Mouse (Mus musculus) hindbrain, embryonic 13.5 days (tissue): ENCODE measurements at regions not wholly inside any gene's neighbourhood (a gene's known extent, or its start where the extent isn't known, plus 50 kb on each side); places are given as distances from the start of the nearest gene placed in this dataset.

Source experiments
- ATAC-seq: fragments of 200-750 bp; cut with Nextera tagmentation; 2 replicates; pipeline ENCODE4 v1.8.0; 2017; ENCODE audit warnings: moderate TSS enrichment; ENCODE audit not compliant: low FRiP score
- H3K27ac ChIP-seq: fragments of 300-500 bp; sonication (generic); 2 replicates; pipeline ENCODE4 v1.5.1; 2015; ENCODE audit warnings: inconsistent platforms, mild to moderate bottlenecking, moderate library complexity
- H3K27me3 ChIP-seq: fragments of 300-500 bp; sonication (generic); 2 replicates; pipeline ENCODE4 v1.6.1; 2015; ENCODE audit warnings: mild to moderate bottlenecking, inconsistent platforms
- H3K36me3 ChIP-seq: fragments of 300-500 bp; sonication (generic); 2 replicates; pipeline ENCODE4 v1.6.1; 2015; ENCODE audit warnings: mild to moderate bottlenecking, inconsistent platforms
- H3K4me1 ChIP-seq: fragments of 300-500 bp; sonication (generic); replicated peaks from 2 replicates; pipeline ENCODE4 v1.6.1; 2015; ENCODE audit warnings: inconsistent platforms
- H3K4me2 ChIP-seq: fragments of 300-500 bp; sonication (generic); 2 replicates; pipeline ENCODE4 v1.6.1; 2015; ENCODE audit warnings: inconsistent platforms, mild to moderate bottlenecking, moderate library complexity
- H3K4me3 ChIP-seq: fragments of 300-500 bp; sonication (generic); 2 replicates; pipeline ENCODE4 v1.5.1; 2015; ENCODE audit warnings: mild to moderate bottlenecking, inconsistent platforms
- H3K9ac ChIP-seq: fragments of 300-500 bp; sonication (generic); 2 replicates; pipeline ENCODE4 v1.6.1; 2015; ENCODE audit warnings: mild to moderate bottlenecking, inconsistent platforms
- H3K9me3 ChIP-seq: fragments of 300-500 bp; sonication (generic); 2 replicates; pipeline ENCODE4 v1.6.1; 2016; ENCODE audit warnings: inconsistent platforms
- WGBS: fragments of 180-500 bp; shearing (Covaris S2); methylation state at CpG from one replicate; pipeline ENCODE4 v1.1.7; 2015; 5-methylcytosine and 5-hydroxymethylcytosine counted together

DNA sequence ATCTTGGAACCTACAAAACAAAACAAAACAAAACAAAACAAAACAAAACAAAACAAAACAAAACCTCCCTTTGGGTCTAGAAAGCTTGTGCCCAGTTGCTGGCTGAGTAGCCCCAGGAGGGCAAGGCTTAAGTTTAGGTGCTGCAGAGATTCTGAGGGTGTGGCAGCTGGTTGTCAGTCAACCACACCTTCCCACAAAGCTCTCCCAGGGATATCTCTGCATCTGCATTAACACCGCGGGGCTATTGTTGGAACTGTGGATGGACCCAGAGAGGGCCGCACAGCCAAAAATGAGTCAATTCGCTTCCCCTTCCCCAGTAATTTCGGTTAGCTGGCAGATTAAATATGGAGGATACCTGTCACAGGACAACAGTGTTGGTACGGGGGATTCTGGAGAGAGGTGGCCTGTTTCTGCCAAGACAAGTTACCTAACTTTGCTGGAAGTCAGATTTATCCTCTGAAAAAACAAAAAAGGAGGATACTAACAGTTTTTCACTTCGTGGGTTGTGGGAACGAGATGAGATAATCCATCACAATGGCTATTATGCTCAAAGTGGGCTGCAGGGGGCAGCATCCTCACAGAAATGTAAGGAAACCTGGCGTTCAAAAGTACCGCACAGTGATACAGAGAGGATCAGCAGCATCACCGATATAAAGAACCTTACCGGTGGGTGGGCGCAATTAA lies 96.7 kb downstream of the 1500009L16Rik start:
- H3K9ac ChIP-seq, result no peak overlapping the region
- 10% methylated on average over 13 of the region's 13 CpGs for WGBS

DNA sequence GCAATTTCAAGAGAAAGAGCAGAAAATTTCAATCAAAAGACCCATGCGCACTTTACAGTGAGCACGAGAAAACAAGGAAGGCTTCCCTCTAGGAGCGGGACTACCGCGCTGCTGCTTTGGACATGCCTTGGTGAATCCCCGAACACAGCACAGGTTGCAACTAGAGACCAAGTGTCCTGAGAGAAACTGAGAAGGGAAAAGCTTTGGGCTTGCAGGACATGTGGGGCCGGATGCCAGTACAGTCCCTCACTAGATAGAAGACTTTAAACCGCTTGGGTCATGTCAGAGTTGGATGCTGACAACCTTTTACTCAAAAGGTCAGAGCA lies 97.2 kb downstream of the 1500009L16Rik start:
- Histone ChIP-seq H3K4me2 (peak overlapping the region; percentile 30; the same call in 1 of the 2 replicates), H3K36me3 (no peaks in the 10 kb centered on the region), H3K4me3 (no peak overlapping the region), H3K4me1 (peaks cover 4% of the 10 kb centered on the region), H3K27ac (no peak overlapping the region), H3K9ac (no peak overlapping the region), H3K27me3 (no peaks in the 10 kb centered on the region), H3K9me3 (no peaks in the 10 kb centered on the region)
- WGBS, result 62% methylated on average over 8 of the region's 8 CpGs
- ATAC-seq, result peak; percentile 76

More for the DNA sequence above, 96.7 kb downstream of the 1500009L16Rik start:
- peak; percentile 81 for ATAC-seq
- peak overlapping the region; percentile 30 for H3K4me2 ChIP-seq
- H3K27ac ChIP-seq, result no peak overlapping the region
- H3K9me3 ChIP-seq, result no peaks in the 10 kb centered on the region
- H3K4me3 ChIP-seq, result no peak overlapping the region
- H3K36me3 ChIP-seq, result no peaks in the 10 kb centered on the region
- H3K27me3 ChIP-seq, result no peaks in the 10 kb centered on the region
- H3K4me1 ChIP-seq, result peaks cover 4% of the 10 kb centered on the region

- Histone ChIP-seq H3K4me3 (no peak overlapping the region), H3K27ac (no peak overlapping the region), H3K4me1 (peaks cover 4% of the 10 kb centered on the region), H3K4me2 (no peak overlapping the region), H3K36me3 (no peaks in the 10 kb centered on the region), H3K9ac (no peak overlapping the region), H3K27me3 (no peaks in the 10 kb centered on the region), H3K9me3 (no peaks in the 10 kb centered on the region)
- 82% methylated on average over 10 of the region's 10 CpGs for WGBS
- no peak for ATAC-seq
Observed at GRCm38 (mm10) chr10:83821089-83821488, 98.4 kb downstream of the 1500009L16Rik start.

DNA sequence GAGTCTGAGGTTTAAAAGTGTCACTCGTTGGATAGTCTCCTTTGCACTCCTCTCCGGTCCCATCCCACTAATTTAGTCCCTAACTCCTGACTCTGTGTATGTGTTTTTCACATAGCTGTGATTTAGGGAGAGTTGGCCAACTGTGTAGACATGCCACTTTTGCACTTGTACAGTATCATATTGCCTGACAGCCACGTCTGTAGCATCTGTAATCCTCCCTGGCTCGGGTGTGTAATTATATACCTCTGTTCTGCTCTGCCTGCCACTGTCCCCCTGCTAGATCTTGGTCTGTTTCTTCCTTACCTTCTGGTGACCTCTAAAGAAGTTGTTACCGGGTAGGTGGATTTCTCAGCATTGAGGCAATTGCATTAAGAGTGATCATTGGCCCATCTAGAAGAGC lies 103.4 kb downstream of the 1500009L16Rik start:
- Histone ChIP-seq H3K4me1 (no peaks in the 10 kb centered on the region), H3K4me2 (no peak overlapping the region), H3K9me3 (no peaks in the 10 kb centered on the region), H3K9ac (no peak overlapping the region), H3K27ac (no peak overlapping the region), H3K4me3 (no peak overlapping the region), H3K27me3 (no peaks in the 10 kb centered on the region), H3K36me3 (no peaks in the 10 kb centered on the region)
- WGBS, result 81% methylated on average over 5 of the region's 5 CpGs
- ATAC-seq, result no peak

GRCm38 (mm10) chr10:83836351-83836750 lies 113.7 kb downstream of the 1500009L16Rik start:
- H3K9me3 ChIP-seq, result no peaks in the 10 kb centered on the region
- no peak overlapping the region for H3K27ac ChIP-seq
- no peak overlapping the region for H3K9ac ChIP-seq
- H3K4me3 ChIP-seq, result no peak overlapping the region
- ATAC-seq, result no peak
- WGBS, result 72% methylated on average over 5 of the region's 5 CpGs
- no peaks in the 10 kb centered on the region for H3K27me3 ChIP-seq
- H3K36me3 ChIP-seq, result no peaks in the 10 kb centered on the region
- H3K4me2 ChIP-seq, result no peak overlapping the region
- H3K4me1 ChIP-seq, result no peaks in the 10 kb centered on the region

- no peaks in the 10 kb centered on the region for H3K36me3 ChIP-seq
- ATAC-seq, result no peak
- WGBS, result 82% methylated on average over 3 of the region's 3 CpGs
- no peak overlapping the region for H3K27ac ChIP-seq
- H3K4me1 ChIP-seq, result no peaks in the 10 kb centered on the region
- H3K4me3 ChIP-seq, result no peak overlapping the region
- H3K4me2 ChIP-seq, result no peak overlapping the region
- H3K27me3 ChIP-seq, result no peaks in the 10 kb centered on the region
- no peaks in the 10 kb centered on the region for H3K9me3 ChIP-seq
- no peak overlapping the region for H3K9ac ChIP-seq
Observed at GRCm38 (mm10) chr10:83840226-83840625, 117.6 kb downstream of the 1500009L16Rik start.

DNA sequence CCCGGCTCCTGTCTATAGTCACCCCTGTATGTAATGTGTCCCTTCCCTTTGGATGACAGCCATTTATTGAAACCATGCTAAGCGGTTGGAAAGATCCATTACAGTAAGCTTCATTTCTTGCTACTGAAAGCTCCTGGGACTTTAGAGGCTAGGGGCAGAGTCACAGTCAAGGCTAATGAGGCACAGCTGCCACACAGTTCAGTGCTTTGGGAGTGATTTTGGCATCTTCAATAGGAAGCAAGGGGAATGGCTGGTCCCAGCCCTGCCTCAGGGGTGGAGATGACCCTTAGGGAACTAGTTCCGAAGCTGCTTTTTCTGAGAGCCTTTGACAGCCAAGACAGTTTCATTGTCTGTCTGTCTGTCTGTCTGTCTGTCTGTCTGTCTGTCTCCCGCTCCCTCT lies 128.2 kb downstream of the 1500009L16Rik start:
- 35% methylated on average over 4 of the region's 4 CpGs for WGBS
- no peak overlapping the region for H3K9ac ChIP-seq
- peaks cover 11% of the 10 kb centered on the region for H3K4me1 ChIP-seq
- no peaks in the 10 kb centered on the region for H3K9me3 ChIP-seq
- no peak overlapping the region for H3K4me3 ChIP-seq
- no peak overlapping the region for H3K27ac ChIP-seq
- H3K4me2 ChIP-seq, result no peak overlapping the region
- ATAC-seq, result no peak
- no peaks in the 10 kb centered on the region for H3K27me3 ChIP-seq
- H3K36me3 ChIP-seq, result no peaks in the 10 kb centered on the region

GRCm38 (mm10) chr10:83852194-83852593 lies 129.5 kb downstream of the 1500009L16Rik start:
- H3K27ac ChIP-seq, result no peak overlapping the region
- no peaks in the 10 kb centered on the region for H3K27me3 ChIP-seq
- H3K4me3 ChIP-seq, result no peak overlapping the region
- ATAC-seq, result no peak
- no peak overlapping the region for H3K4me2 ChIP-seq
- no peak overlapping the region for H3K9ac ChIP-seq
- WGBS, result 73% methylated on average over 5 of the region's 5 CpGs
- no peaks in the 10 kb centered on the region for H3K36me3 ChIP-seq
- peaks cover 11% of the 10 kb centered on the region for H3K4me1 ChIP-seq
- H3K9me3 ChIP-seq, result no peaks in the 10 kb centered on the region

DNA sequence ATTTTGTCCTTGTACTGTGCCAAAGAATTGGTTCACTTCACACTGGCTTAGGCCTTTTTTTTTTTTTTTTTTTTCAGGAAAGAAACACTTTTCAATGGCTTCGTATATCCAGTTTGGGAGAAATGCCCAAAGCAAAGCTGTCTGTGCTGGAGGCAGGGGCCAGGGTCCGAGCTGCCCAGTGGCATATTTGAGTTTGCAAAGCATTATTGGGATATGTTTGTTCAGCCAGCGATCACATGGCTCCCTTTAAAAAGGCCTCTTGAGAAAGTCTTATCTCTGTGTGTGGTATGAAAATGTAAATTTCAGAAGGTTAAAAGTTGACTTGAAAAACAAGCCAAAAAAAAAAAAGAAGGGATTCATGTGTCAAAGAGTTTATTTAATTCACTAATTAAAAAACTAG lies 130.1 kb downstream of the 1500009L16Rik start:
- no peak for ATAC-seq
- Histone ChIP-seq H3K9me3 (no peaks in the 10 kb centered on the region), H3K4me2 (no peak overlapping the region), H3K27me3 (no peaks in the 10 kb centered on the region), H3K9ac (no peak overlapping the region), H3K36me3 (no peaks in the 10 kb centered on the region), H3K4me1 (peaks cover 11% of the 10 kb centered on the region), H3K4me3 (no peak overlapping the region), H3K27ac (no peak overlapping the region)
- 82% methylated on average over 3 of the region's 3 CpGs for WGBS

- 84% methylated on average over 14 of the region's 14 CpGs for WGBS
Observed at GRCm38 (mm10) chr10:83857794-83858442, 135.3 kb downstream of the 1500009L16Rik start.

GRCm38 (mm10) chr10:83858689-83859088 lies 136.0 kb downstream of the 1500009L16Rik start:
- WGBS, result 76% methylated on average over 6 of the region's 6 CpGs
- Histone ChIP-seq H3K27me3 (no peaks in the 10 kb centered on the region), H3K9me3 (no peaks in the 10 kb centered on the region), H3K9ac (no peak overlapping the region), H3K4me3 (no peak overlapping the region), H3K36me3 (no peaks in the 10 kb centered on the region), H3K27ac (no peak overlapping the region), H3K4me2 (no peak overlapping the region), H3K4me1 (0 out of 2 replicates have a peak, but pooled peaks cover 9% of the 10 kb centered on the region)
- ATAC-seq, result no peak

More at GRCm38 (mm10) chr10:83857794-83858442, 135.3 kb downstream of the 1500009L16Rik start:
- H3K9ac ChIP-seq, result no peak overlapping the region
- no peaks in the 10 kb centered on the region for H3K36me3 ChIP-seq
- no peaks in the 10 kb centered on the region for H3K9me3 ChIP-seq
- ATAC-seq, result no peak
- H3K4me1 ChIP-seq, result 0 out of 2 replicates have a peak, but pooled peaks cover 9% of the 10 kb centered on the region
- no peak overlapping the region for H3K4me2 ChIP-seq
- H3K27me3 ChIP-seq, result no peaks in the 10 kb centered on the region
- no peak overlapping the region for H3K4me3 ChIP-seq
- H3K27ac ChIP-seq, result no peak overlapping the region

DNA sequence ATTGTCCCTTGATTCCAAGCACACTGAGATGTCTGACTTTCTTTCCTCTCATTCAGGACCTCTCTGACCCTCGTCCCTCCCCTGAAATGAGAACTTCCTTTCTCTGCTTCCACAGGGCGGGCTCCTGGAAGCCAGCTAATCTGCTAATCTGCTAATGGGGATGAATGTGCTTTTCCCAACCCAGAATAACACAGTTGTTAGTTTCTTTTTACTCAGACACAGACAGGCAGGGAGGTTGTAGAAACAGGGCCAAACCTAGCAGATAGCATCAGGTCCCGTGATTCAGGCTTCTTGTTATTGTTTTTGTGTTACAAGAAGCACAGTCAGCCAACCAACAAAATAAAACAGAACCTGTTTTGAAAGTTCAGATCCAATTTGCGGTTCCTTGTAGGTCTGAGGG lies 137.0 kb downstream of the 1500009L16Rik start:
- Histone ChIP-seq H3K4me1 (0 out of 2 replicates have a peak, but pooled peaks cover 9% of the 10 kb centered on the region), H3K9ac (no peak overlapping the region), H3K27ac (no peak overlapping the region), H3K4me2 (no peak overlapping the region), H3K9me3 (no peaks in the 10 kb centered on the region), H3K4me3 (no peak overlapping the region), H3K27me3 (no peaks in the 10 kb centered on the region), H3K36me3 (no peaks in the 10 kb centered on the region)
- WGBS, result 89% methylated on average over 4 of the region's 4 CpGs
- no peak for ATAC-seq
